ENCODE assay signal across 8 mouse cellular contexts in the genomic region with DNA sequence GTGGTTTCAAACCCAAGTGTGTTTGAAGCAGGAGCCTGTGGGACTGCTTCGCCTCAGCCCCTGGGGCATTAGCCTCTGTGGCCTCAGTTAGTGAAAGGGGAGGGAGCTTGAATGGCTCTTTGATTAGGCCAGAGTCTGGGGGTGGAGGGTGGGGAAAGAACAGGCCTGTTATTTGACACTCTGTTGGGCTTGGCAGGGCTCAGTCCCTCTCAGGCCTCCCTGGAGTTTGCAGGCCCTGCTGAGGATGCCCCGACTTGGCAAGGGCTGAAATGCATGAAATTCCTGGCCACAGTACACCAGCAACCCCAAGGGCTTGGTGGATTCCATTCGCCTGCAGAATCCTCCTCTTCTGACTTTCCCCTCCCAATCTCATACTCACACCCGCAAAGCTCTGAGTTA. TPM values are rescaled to one million over a fixed set of nuclear protein-coding genes. Genes with fewer than 3 reads are reported as not detected.
DNase-seq lines count a peak whose midpoint lies in the region; ATAC-seq lines count a peak whose summit lies in the region.

No protein-coding gene starts in this region.

- 5% methylated on average over 4 of the region's 4 CpGs for WGBS in forebrain, embryonic 11.5 days
- 19% methylated on average over 4 of the region's 4 CpGs for WGBS in stomach, embryonic 16.5 days

- H3K4me3 ChIP-seq in forebrain, embryonic 11.5 days (ENCODE audit: low read depth, low read length) = no peak overlapping the region
- no peak overlapping the region for H3K4me3 ChIP-seq in stomach, embryonic 16.5 days (replicated peaks; ENCODE audit: low read length)

- no peaks in the 10 kb centered on the region for H3K36me3 ChIP-seq in forebrain, embryonic 11.5 days (ENCODE audit: control insufficient read depth, insufficient read depth, low read length)
- H3K36me3 ChIP-seq in stomach, embryonic 16.5 days (ENCODE audit: control insufficient read depth, insufficient read depth, low read length) = no peaks in the 10 kb centered on the region

- peak; percentile 92 for ATAC-seq in forebrain, embryonic 11.5 days (replicated peaks; ENCODE audit: low FRiP score)
- peak; percentile 86 for ATAC-seq in stomach, embryonic 16.5 days (ENCODE audit: insufficient read depth, low FRiP score)

- H3K9me3 ChIP-seq in forebrain, embryonic 11.5 days (ENCODE audit: control insufficient read depth, low read length) = no peaks in the 10 kb centered on the region; the same call in 1 of the 2 replicates
- H3K9me3 ChIP-seq in stomach, embryonic 16.5 days (replicated peaks; ENCODE audit: control insufficient read depth, low read length) = peaks cover 9% of the 10 kb centered on the region; the same call in 1 of the 2 replicates

- peak overlapping the region; percentile 94 for H3K27ac ChIP-seq in forebrain, embryonic 11.5 days (ENCODE audit: low read depth, low read length)
- peak overlapping the region; percentile 49 for H3K27ac ChIP-seq in stomach, embryonic 16.5 days (ENCODE audit: low read length)

- H3K27me3 ChIP-seq in forebrain, embryonic 11.5 days (ENCODE audit: control insufficient read depth, insufficient read depth, low read length) = no peaks in the 10 kb centered on the region
- H3K27me3 ChIP-seq in stomach, embryonic 16.5 days (ENCODE audit: control insufficient read depth, insufficient read depth, low read length) = no peaks in the 10 kb centered on the region

- H3K4me1 ChIP-seq in forebrain, embryonic 11.5 days (replicated peaks; ENCODE audit: control insufficient read depth, insufficient read depth, low read length) = peaks cover 9% of the 10 kb centered on the region; the same call in 1 of the 2 replicates
- peaks cover 29% of the 10 kb centered on the region for H3K4me1 ChIP-seq in stomach, embryonic 16.5 days (ENCODE audit: control insufficient read depth, insufficient read depth, low read length)

- DNase-seq in 3134 (ENCODE audit: extremely low read depth, insufficient read length, low spot score) (peak; percentile 91), ZHBTc4 (ENCODE audit: low read depth, low spot score) (peak; percentile 83)
- DNase-seq in forebrain, embryonic 11.5 days (ENCODE audit: low spot score) = peak; percentile 88
- DNase-seq in heart, postnatal 10 days = peak; percentile 87 to 88
- DNase-seq in kidney, postnatal 36 days = peak; percentile 58 to 62
- DNase-seq in lung, postnatal 36 days = peak; percentile 64
- DNase-seq in thymus, postnatal 36 days = no peak

- intact Hi-C loops in heart, postnatal 10 days (cut with DNase I) = no loop called here

- H3K9ac ChIP-seq in forebrain, embryonic 11.5 days (ENCODE audit: low read length) = no peak overlapping the region
- no peak overlapping the region for H3K9ac ChIP-seq in stomach, embryonic 16.5 days (ENCODE audit: low read length)

- H3K4me2 ChIP-seq in forebrain, embryonic 11.5 days (ENCODE audit: low read depth, low read length, severe bottlenecking) = no peak overlapping the region
- H3K4me2 ChIP-seq in stomach, embryonic 16.5 days (ENCODE audit: low read depth, low read length) = no peak overlapping the region

RNA-seq across cellular contexts. Expression of gene Tlr1, which starts 55.3 kb away (rescaled TPM):
- polyA plus RNA-seq in forebrain, embryonic 11.5 days (2014; fragmentation: Nextera tagmentation; extraction: Ambion mirVana) = 0.25 and 0.65 TPM in 2 replicates
- total RNA-seq in heart, postnatal 10 days (2021) = under 1 TPM; 0.34 to 0.67 TPM
- 1.5 and 1.7 TPM in 2 replicates for polyA plus RNA-seq in stomach, embryonic 16.5 days (2015; fragmentation: Nextera tagmentation; extraction: Ambion mirVana)

Comparison
In these comparisons a context has a peak if more than half of its experiments do, and no peak if none do; other contexts are left out.
1. DNase-seq: peak in 3134 (single experiment), ZHBTc4 (single experiment), forebrain, embryonic 11.5 days (single experiment), heart, postnatal 10 days (2 of 2), kidney, postnatal 36 days (2 of 2) and lung, postnatal 36 days (single experiment); none in thymus, postnatal 36 days (0 of 2).